Mouse (Mus musculus) right cerebral cortex, postnatal 4 days (tissue): ENCODE data around the gene 1700057G04Rik.

Experiments used
- DNase-seq: peaks from one replicate; pipeline ENCODE4 v3.0.0-alpha.2; 2022

The 1700057G04Rik gene

GRCm38 (mm10) chr9:92402628-92403027, 93.5 kb downstream of the 1700057G04Rik start:
- DNase-seq, result no peak
